ENCODE assay signal across 21 mouse cellular contexts in genomic region chr7:54846692-54847020, GRCm38 (mm10). TPM values are rescaled to one million over a fixed set of nuclear protein-coding genes. Genes with fewer than 3 reads are reported as not detected.
DNase-seq lines count a peak whose midpoint lies in the region; ATAC-seq and TF ChIP-seq lines count a peak whose summit lies in the region.
"Had no signal": no experiment of that assay in that cellular context is flagged by ENCODE, and none has a peak within 500 bp of the region (broad histone marks: within the 10 kb centered on the region; RNA-seq: fewer than 3 reads in every experiment).

No protein-coding gene starts in this region.

- H3K9me3 ChIP-seq in forebrain, embryonic 13.5 days (replicated peaks) = no peaks in the 10 kb centered on the region
- H3K9me3 ChIP-seq in forebrain, embryonic 11.5 days (ENCODE audit: control insufficient read depth, low read length) = no peaks in the 10 kb centered on the region
- H3K9me3 ChIP-seq in forebrain, embryonic 15.5 days = no peaks in the 10 kb centered on the region
- H3K9me3 ChIP-seq in forebrain, postnatal 0 days (ENCODE audit: low read length) = no peaks in the 10 kb centered on the region
- H3K9me3 ChIP-seq in midbrain, embryonic 13.5 days = no peaks in the 10 kb centered on the region
- no peaks in the 10 kb centered on the region for H3K9me3 ChIP-seq in midbrain, embryonic 10.5 days (replicated peaks)
- H3K9me3 ChIP-seq: embryonic facial prominence, embryonic 10.5 days; embryonic facial prominence, embryonic 12.5 days; G1E had no signal

- H3K4me3 ChIP-seq in forebrain, embryonic 13.5 days = no peak overlapping the region
- H3K4me3 ChIP-seq in forebrain, embryonic 11.5 days (ENCODE audit: low read depth, low read length) = no peak overlapping the region
- no peak overlapping the region for H3K4me3 ChIP-seq in forebrain, embryonic 15.5 days
- H3K4me3 ChIP-seq in forebrain, postnatal 0 days (ENCODE audit: low read depth, low read length) = no peak overlapping the region
- no peak overlapping the region for H3K4me3 ChIP-seq in midbrain, embryonic 13.5 days (replicated peaks)
- H3K4me3 ChIP-seq in midbrain, embryonic 10.5 days = no peak overlapping the region
- H3K4me3 ChIP-seq: embryonic facial prominence, embryonic 10.5 days; embryonic facial prominence, embryonic 12.5 days had no signal

- no peak overlapping the region for H3K27ac ChIP-seq in forebrain, embryonic 13.5 days
- H3K27ac ChIP-seq in forebrain, embryonic 11.5 days (ENCODE audit: low read depth, low read length) = no peak overlapping the region
- no peak overlapping the region for H3K27ac ChIP-seq in forebrain, embryonic 15.5 days (replicated peaks)
- no peak overlapping the region for H3K27ac ChIP-seq in forebrain, postnatal 0 days (ENCODE audit: low read depth, low read length)
- H3K27ac ChIP-seq in midbrain, embryonic 13.5 days = no peak overlapping the region
- H3K27ac ChIP-seq in midbrain, embryonic 10.5 days (replicated peaks) = no peak overlapping the region
- H3K27ac ChIP-seq: embryonic facial prominence, embryonic 10.5 days; embryonic facial prominence, embryonic 12.5 days had no signal

- 75% methylated on average over 2 of the region's 2 CpGs for WGBS in forebrain, embryonic 13.5 days
- WGBS in forebrain, embryonic 11.5 days = 90% methylated on average over 2 of the region's 2 CpGs
- 49% methylated on average over 2 of the region's 2 CpGs for WGBS in forebrain, embryonic 15.5 days
- WGBS in forebrain, postnatal 0 days = 44% methylated on average over 2 of the region's 2 CpGs
- WGBS in midbrain, embryonic 13.5 days = 73% methylated on average over 2 of the region's 2 CpGs
- WGBS in midbrain, embryonic 10.5 days = 95% methylated on average over 2 of the region's 2 CpGs

- TF ChIP-seq CTCF in forebrain, postnatal 0 days (IDR thresholded peaks at IDR 0.05; ENCODE audit: low read depth) = no peak

- peak; percentile 17; the same call in 1 of the 2 replicates for ATAC-seq in forebrain, embryonic 13.5 days
- no peak for ATAC-seq in forebrain, embryonic 11.5 days (replicated peaks; ENCODE audit: low FRiP score)
- peak; percentile 24; the same call in 1 of the 2 replicates for ATAC-seq in forebrain, embryonic 15.5 days (replicated peaks)
- no peak for ATAC-seq in forebrain, postnatal 0 days
- ATAC-seq in midbrain, embryonic 13.5 days = 0 out of 2 replicates have a peak, but pooled peaks have one; percentile 4
- ATAC-seq: CD4-positive, CD25-positive, alpha-beta regulatory T cell, adult 4 months had no signal

- no peak for DNase-seq in forebrain, embryonic 11.5 days (ENCODE audit: low spot score)
- DNase-seq in forebrain, postnatal 0 days = no peak
- no peak for DNase-seq in midbrain, embryonic 10.5 days (ENCODE audit: low spot score)
- no peak for DNase-seq in liver
- DNase-seq: adrenal gland, adult 2 months; adrenal gland, postnatal 10 days; adrenal gland, postnatal 25 days; B cell, adult 2 months; cerebellum, adult 11-12 months; cerebellum, adult 2 months; cerebellum, adult 9-10 months; cerebellum, postnatal 10 days; cerebellum, postnatal 25 days had no signal

- H3K9ac ChIP-seq in forebrain, embryonic 13.5 days = no peak overlapping the region
- H3K9ac ChIP-seq in forebrain, embryonic 11.5 days (ENCODE audit: low read length) = no peak overlapping the region
- H3K9ac ChIP-seq in forebrain, embryonic 15.5 days (replicated peaks) = no peak overlapping the region
- H3K9ac ChIP-seq in forebrain, postnatal 0 days = no peak overlapping the region
- no peak overlapping the region for H3K9ac ChIP-seq in midbrain, embryonic 13.5 days (replicated peaks)
- H3K9ac ChIP-seq: embryonic facial prominence, embryonic 12.5 days had no signal

- H3K4me2 ChIP-seq in forebrain, embryonic 13.5 days = no peak overlapping the region
- H3K4me2 ChIP-seq in forebrain, embryonic 11.5 days (ENCODE audit: low read depth, low read length, severe bottlenecking) = no peak overlapping the region
- no peak overlapping the region for H3K4me2 ChIP-seq in forebrain, embryonic 15.5 days (replicated peaks)
- no peak overlapping the region for H3K4me2 ChIP-seq in forebrain, postnatal 0 days (ENCODE audit: low read depth)
- no peak overlapping the region for H3K4me2 ChIP-seq in midbrain, embryonic 13.5 days (replicated peaks)
- H3K4me2 ChIP-seq: embryonic facial prominence, embryonic 12.5 days had no signal

- no peaks in the 10 kb centered on the region for H3K36me3 ChIP-seq in forebrain, embryonic 13.5 days (ENCODE audit: poor library complexity, severe bottlenecking)
- no peaks in the 10 kb centered on the region for H3K36me3 ChIP-seq in forebrain, embryonic 11.5 days (ENCODE audit: control insufficient read depth, insufficient read depth, low read length)
- H3K36me3 ChIP-seq in forebrain, embryonic 15.5 days = no peaks in the 10 kb centered on the region
- no peaks in the 10 kb centered on the region for H3K36me3 ChIP-seq in forebrain, postnatal 0 days (ENCODE audit: insufficient read depth)
- H3K36me3 ChIP-seq in midbrain, embryonic 13.5 days = no peaks in the 10 kb centered on the region
- H3K36me3 ChIP-seq in midbrain, embryonic 10.5 days = no peaks in the 10 kb centered on the region
- H3K36me3 ChIP-seq: embryonic facial prominence, embryonic 10.5 days; embryonic facial prominence, embryonic 12.5 days; G1E had no signal

- no peaks in the 10 kb centered on the region for H3K27me3 ChIP-seq in forebrain, embryonic 13.5 days
- no peaks in the 10 kb centered on the region for H3K27me3 ChIP-seq in forebrain, embryonic 11.5 days (ENCODE audit: control insufficient read depth, insufficient read depth, low read length)
- H3K27me3 ChIP-seq in forebrain, embryonic 15.5 days = no peaks in the 10 kb centered on the region
- no peaks in the 10 kb centered on the region for H3K27me3 ChIP-seq in forebrain, postnatal 0 days (ENCODE audit: insufficient read depth, low read length)
- no peaks in the 10 kb centered on the region for H3K27me3 ChIP-seq in midbrain, embryonic 13.5 days
- no peaks in the 10 kb centered on the region for H3K27me3 ChIP-seq in midbrain, embryonic 10.5 days (ENCODE audit: low read depth, poor library complexity, severe bottlenecking)
- H3K27me3 ChIP-seq: CH12.LX; embryonic facial prominence, embryonic 12.5 days had no signal

- no peaks in the 10 kb centered on the region for H3K4me1 ChIP-seq in forebrain, embryonic 13.5 days
- H3K4me1 ChIP-seq in forebrain, embryonic 11.5 days (replicated peaks; ENCODE audit: control insufficient read depth, insufficient read depth, low read length) = no peaks in the 10 kb centered on the region
- no peaks in the 10 kb centered on the region for H3K4me1 ChIP-seq in forebrain, embryonic 15.5 days
- no peaks in the 10 kb centered on the region for H3K4me1 ChIP-seq in forebrain, postnatal 0 days (ENCODE audit: insufficient read depth)
- 0 out of 2 replicates have a peak, but pooled peaks cover 8% of the 10 kb centered on the region for H3K4me1 ChIP-seq in midbrain, embryonic 13.5 days (replicated peaks)
- peaks cover 12% of the 10 kb centered on the region; the same call in 1 of the 2 replicates for H3K4me1 ChIP-seq in midbrain, embryonic 10.5 days
- H3K4me1 ChIP-seq: embryonic facial prominence, embryonic 10.5 days; embryonic facial prominence, embryonic 12.5 days had no signal

RNA-seq across cellular contexts. Expression of gene Luzp2, which starts 11.4 kb away (rescaled TPM):
- 7.6 and 9.9 TPM in 2 replicates for polyA plus RNA-seq in forebrain, embryonic 13.5 days (2015; fragmentation: Nextera tagmentation; extraction: Ambion mirVana)
- polyA plus RNA-seq in forebrain, embryonic 11.5 days (2014; fragmentation: Nextera tagmentation; extraction: Ambion mirVana) = 2.1 and 2.2 TPM in 2 replicates
- 20.0 and 26.2 TPM in 2 replicates for polyA plus RNA-seq in forebrain, embryonic 15.5 days (2015; fragmentation: Nextera tagmentation; extraction: Ambion mirVana)
- total RNA-seq in forebrain, postnatal 0 days (2014; rRNA removed) = 69.2 and 70.3 TPM in 2 replicates
- 40.2 and 48.9 TPM in 2 replicates for polyA plus RNA-seq in forebrain, postnatal 0 days (2015; fragmentation: Nextera tagmentation; extraction: Ambion mirVana)
- polyA plus RNA-seq in midbrain, embryonic 13.5 days (2015; fragmentation: Nextera tagmentation; extraction: Ambion mirVana) = 21.3 and 23.1 TPM in 2 replicates
- 1.7 and 3.1 TPM in 2 replicates for polyA plus RNA-seq in midbrain, embryonic 10.5 days (2016; fragmentation: Nextera tagmentation; extraction: Ambion mirVana)
- total RNA-seq: CH12.LX had no signal
- polyA plus RNA-seq: G1E had no signal

Comparison
In these comparisons a context has a peak if more than half of its experiments do, and no peak if none do; other contexts are left out.
1. ATAC-seq: peak in forebrain, embryonic 13.5 days (single experiment), forebrain, embryonic 15.5 days (single experiment) and midbrain, embryonic 13.5 days (single experiment); none in forebrain, embryonic 11.5 days (single experiment) and forebrain, postnatal 0 days (single experiment).